Mouse (Mus musculus): ENCODE results near the gene Pdlim1. TPM values are rescaled to one million over a fixed set of nuclear protein-coding genes. Genes with fewer than 3 reads are reported as not detected.

The Pdlim1 gene
- polyA plus RNA-seq, 1 experiment, result 29.5 TPM

DNA sequence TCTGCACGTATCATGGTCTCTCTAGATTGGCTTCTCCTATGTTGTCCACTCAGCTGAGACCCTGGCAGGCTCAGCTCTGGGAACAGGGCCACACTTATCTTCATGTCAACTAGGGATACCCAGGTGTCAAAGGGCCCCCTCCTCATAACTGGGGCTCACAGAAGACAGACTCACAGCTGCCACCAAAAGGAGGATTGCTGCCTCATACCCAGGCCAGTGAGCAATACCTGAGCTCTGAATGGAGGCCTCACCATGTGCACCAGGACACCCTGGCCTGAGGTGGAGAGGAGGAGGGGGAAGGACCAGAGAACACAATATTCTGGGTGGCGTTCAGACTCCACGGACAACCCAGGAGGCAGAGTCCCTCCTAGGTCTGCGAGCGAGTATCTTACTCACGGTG, 22.1 kb upstream of the Pdlim1 start:
- TF ChIP-seq CTCF (IDR thresholded peaks at IDR 0.05; ENCODE audit: extremely low read depth, insufficient read depth, low read length), result no peak
- no peak for TF ChIP-seq POLR2A (IDR thresholded peaks at IDR 0.05; ENCODE audit: extremely low read depth, insufficient read depth, low read length)
- peaks cover 9% of the 10 kb centered on the region; the same call in 1 of the 2 replicates for H3K4me1 ChIP-seq (ENCODE audit: control insufficient read depth, insufficient read depth, low read length)
- no peak overlapping the region for H3K27ac ChIP-seq (ENCODE audit: insufficient read depth, low read length)
- H3K4me3 ChIP-seq (ENCODE audit: insufficient read depth, low read length), result no peak overlapping the region

DNA sequence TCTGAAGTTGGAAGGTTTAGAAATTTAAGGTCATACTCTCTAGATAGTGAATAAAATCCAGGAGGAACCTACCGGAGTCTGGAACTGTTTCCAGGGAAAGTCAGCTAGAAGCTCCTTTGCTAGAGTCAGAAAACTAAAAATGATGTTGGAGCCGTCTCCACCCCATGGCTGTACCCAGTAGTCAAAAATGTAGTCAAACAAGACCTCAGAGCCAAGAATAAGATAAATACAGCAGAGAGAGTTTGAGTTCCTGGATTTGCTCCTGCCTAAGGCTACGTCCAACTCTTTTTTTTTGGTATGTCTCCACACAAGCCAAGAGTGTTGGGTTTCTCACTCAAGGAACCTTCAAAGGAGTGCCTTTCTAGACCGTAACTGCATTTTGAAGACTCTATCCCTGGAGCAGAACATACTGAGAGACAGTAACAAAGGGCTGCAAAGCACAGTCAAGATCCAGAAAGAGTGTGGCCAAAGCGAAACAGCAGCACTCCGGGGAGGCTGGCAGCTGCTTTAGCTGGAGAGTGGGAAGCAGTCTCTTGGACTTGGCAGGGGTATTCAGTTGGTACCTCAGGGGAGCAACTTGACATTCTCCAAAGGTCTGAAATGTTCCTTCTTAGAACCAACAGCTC, 18.6 kb upstream of the Pdlim1 start:
- TF ChIP-seq CTCF (IDR thresholded peaks at IDR 0.05; ENCODE audit: extremely low read depth, insufficient read depth, low read length) (no peak), POLR2A (IDR thresholded peaks at IDR 0.05; ENCODE audit: extremely low read depth, insufficient read depth, low read length) (no peak)
- peaks cover 3% of the 10 kb centered on the region for H3K4me1 ChIP-seq (ENCODE audit: control insufficient read depth, insufficient read depth, low read length)
- peak overlapping the region; percentile 7; the same call in 1 of the 2 replicates for H3K27ac ChIP-seq (ENCODE audit: insufficient read depth, low read length)
- no peak overlapping the region for H3K4me3 ChIP-seq (ENCODE audit: insufficient read depth, low read length)

DNA sequence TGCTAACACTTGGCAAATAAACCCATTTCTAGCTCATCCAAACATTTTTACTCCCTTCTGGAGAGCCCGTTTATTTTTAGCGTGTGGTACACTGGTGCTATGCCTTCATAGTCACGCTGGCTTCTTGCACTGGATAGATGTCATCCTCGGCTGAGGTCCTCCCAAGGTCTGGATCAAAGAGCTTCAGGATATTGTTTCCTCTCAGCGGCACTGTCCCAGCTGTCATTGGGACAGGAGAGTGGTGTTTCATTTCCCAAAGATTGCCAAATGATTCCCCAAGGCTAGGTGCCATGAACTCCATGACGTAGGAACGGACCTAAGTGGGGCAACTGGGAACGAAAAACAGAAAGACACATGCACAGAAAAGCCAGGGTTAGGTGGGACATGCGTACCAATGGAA, 16.8 kb upstream of the Pdlim1 start:
- H3K4me3 ChIP-seq (ENCODE audit: insufficient read depth, low read length), result no peak overlapping the region
- no peak for TF ChIP-seq POLR2A (IDR thresholded peaks at IDR 0.05; ENCODE audit: extremely low read depth, insufficient read depth, low read length)
- H3K4me1 ChIP-seq (ENCODE audit: control insufficient read depth, insufficient read depth, low read length), result peaks cover 3% of the 10 kb centered on the region
- no peak overlapping the region for H3K27ac ChIP-seq (ENCODE audit: insufficient read depth, low read length)

DNA sequence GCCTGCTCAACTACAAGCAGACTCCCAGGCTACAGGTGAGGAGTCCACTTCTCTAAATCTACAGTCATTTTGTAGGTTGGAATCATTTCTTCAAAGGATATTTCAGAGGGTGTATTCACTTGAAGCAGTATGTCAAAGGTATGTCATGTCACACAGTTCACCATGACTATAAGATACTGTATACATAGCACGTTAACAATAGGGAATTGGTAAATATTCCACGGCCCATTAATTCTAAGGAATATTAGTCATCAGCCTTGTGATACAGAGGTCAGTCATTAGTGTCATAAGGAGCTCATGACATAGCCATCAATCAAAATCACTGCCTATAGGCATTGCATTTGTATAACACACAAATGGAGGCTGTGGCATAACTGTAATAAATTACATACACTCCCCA, 13.1 kb upstream of the Pdlim1 start:
- Histone ChIP-seq H3K27ac (ENCODE audit: insufficient read depth, low read length) (no peak overlapping the region), H3K4me1 (ENCODE audit: control insufficient read depth, insufficient read depth, low read length) (no peaks in the 10 kb centered on the region; the same call in 1 of the 2 replicates), H3K4me3 (ENCODE audit: insufficient read depth, low read length) (no peak overlapping the region)
- TF ChIP-seq CTCF (IDR thresholded peaks at IDR 0.05; ENCODE audit: extremely low read depth, insufficient read depth, low read length) (no peak), POLR2A (IDR thresholded peaks at IDR 0.05; ENCODE audit: extremely low read depth, insufficient read depth, low read length) (no peak)

DNA sequence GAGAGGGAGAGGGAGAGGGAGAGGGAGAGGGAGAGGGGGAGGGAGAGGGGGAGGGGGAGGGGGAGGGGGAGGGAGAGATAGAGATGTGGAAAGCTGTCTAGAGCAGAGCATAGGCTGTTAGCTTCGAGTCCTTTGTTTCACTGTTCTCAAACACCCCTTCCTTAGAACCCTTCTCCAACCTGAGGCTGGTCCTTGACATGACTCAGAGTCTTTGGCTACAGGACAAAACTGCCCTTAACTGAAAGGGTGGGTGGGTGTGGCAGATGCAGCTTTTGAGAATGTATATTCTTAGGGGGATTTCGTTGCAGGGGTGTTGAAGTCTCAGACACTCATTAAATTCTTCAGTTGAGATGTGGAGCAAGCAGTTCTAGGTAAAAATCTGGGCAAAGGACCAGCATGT, 11.8 kb upstream of the Pdlim1 start:
- Histone ChIP-seq H3K4me3 (ENCODE audit: insufficient read depth, low read length) (no peak overlapping the region), H3K4me1 (ENCODE audit: control insufficient read depth, insufficient read depth, low read length) (no peaks in the 10 kb centered on the region; the same call in 1 of the 2 replicates), H3K27ac (ENCODE audit: insufficient read depth, low read length) (no peak overlapping the region)
- TF ChIP-seq CTCF (IDR thresholded peaks at IDR 0.05; ENCODE audit: extremely low read depth, insufficient read depth, low read length), result no peak

DNA sequence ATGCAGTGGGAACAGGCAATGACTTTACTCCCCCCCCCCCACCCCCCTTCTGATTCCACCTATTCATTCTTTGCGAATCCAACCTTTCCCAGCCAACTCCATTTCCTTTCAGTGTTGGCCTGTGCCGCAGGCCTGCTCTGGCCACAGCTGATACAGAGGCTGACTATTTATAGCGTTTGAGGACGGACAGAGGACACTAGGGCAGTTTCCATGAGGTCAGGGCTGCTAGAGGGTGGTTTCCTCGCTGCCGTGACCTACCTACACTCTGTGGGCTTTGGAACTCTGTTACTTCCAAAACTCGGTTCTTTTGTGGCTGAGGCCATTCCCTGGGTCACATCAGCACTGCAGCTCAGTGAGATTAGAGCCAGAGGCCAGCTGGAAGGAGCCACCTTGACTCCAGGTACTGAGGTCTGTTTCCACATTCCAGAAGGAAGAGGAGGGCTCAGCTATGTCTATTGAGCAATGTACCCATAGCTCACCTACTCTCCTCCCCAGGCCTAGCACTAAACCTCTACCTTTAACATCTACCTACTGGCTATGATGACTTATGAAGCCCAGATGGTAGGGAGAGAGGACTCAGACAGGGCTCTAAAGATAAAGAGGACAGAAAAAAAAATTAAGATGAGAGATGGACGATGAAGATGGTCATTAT, 6.9 kb upstream of the Pdlim1 start:
- Histone ChIP-seq H3K4me3 (ENCODE audit: insufficient read depth, low read length) (no peak overlapping the region), H3K4me1 (ENCODE audit: control insufficient read depth, insufficient read depth, low read length) (no peaks in the 10 kb centered on the region), H3K27ac (ENCODE audit: insufficient read depth, low read length) (no peak overlapping the region)
- no peak for TF ChIP-seq POLR2A (IDR thresholded peaks at IDR 0.05; ENCODE audit: extremely low read depth, insufficient read depth, low read length)
- no peak for TF ChIP-seq CTCF (IDR thresholded peaks at IDR 0.05; ENCODE audit: extremely low read depth, insufficient read depth, low read length)

DNA sequence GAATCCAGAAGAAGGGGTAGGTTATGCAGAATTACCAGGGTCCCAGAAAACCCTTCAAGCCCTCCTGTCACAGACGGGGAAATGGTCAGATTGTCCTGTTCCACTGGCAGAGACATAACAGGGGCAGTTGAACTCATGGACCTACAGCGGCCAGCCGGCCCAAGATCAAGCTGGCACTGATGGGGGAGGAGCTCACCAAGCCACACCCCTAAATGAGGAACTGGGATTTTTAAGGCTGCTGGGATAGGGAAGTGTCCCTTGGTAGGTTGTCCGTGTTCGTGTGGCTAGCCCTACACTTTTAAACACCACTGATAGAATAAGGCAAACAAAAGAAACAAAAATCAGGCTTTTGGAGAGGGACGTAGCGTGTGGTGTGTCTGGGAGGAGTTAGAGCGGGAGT, 5.9 kb upstream of the Pdlim1 start:
- Histone ChIP-seq H3K27ac (ENCODE audit: insufficient read depth, low read length) (no peak overlapping the region), H3K4me3 (ENCODE audit: insufficient read depth, low read length) (no peak overlapping the region), H3K4me1 (ENCODE audit: control insufficient read depth, insufficient read depth, low read length) (no peaks in the 10 kb centered on the region)
- TF ChIP-seq POLR2A (IDR thresholded peaks at IDR 0.05; ENCODE audit: extremely low read depth, insufficient read depth, low read length) (no peak), CTCF (IDR thresholded peaks at IDR 0.05; ENCODE audit: extremely low read depth, insufficient read depth, low read length) (no peak)

DNA sequence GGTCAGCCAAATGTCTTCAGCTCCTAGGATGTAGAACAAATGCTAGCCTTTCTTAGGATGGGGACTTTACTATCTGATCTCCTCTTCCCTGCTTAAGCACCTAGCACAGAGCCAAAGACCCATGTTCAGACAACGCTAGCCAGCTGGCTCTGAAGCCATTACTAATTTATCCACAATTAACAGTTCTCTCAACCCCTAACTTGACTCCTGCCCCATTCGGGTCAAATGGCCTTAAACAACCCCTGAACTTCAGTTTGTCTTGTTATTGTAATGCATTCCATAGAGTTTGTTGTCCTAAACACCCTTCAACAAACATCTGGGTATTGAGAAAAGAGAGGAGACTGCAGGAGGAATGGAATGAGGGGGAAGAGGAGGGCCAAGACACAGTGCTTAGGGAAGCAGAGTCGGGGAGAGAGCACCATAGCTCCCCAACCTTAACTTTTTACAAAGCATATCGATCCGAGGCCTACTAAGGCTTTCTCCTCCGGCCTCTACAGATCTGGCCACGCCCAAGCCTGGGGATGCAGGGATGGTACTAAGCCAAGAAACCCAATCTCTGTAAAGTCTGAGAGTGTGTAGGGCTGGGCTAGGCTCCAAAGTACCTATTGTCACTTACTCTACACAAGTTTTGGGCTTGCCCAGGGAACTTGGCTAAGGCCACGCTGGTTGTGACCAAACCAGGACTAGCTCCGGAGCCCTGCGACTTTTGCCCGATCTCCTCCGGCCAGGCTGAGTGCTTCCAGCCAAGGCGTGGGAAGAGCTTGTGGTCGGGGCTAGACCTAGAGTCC, 4.0 kb upstream of the Pdlim1 start:
- Histone ChIP-seq H3K4me3 (ENCODE audit: insufficient read depth, low read length) (no peak overlapping the region), H3K27ac (ENCODE audit: insufficient read depth, low read length) (no peak overlapping the region), H3K4me1 (ENCODE audit: control insufficient read depth, insufficient read depth, low read length) (no peaks in the 10 kb centered on the region; the same call in 1 of the 2 replicates)
- TF ChIP-seq POLR2A (IDR thresholded peaks at IDR 0.05; ENCODE audit: extremely low read depth, insufficient read depth, low read length), result no peak
- TF ChIP-seq CTCF (IDR thresholded peaks at IDR 0.05; ENCODE audit: extremely low read depth, insufficient read depth, low read length), result no peak

DNA sequence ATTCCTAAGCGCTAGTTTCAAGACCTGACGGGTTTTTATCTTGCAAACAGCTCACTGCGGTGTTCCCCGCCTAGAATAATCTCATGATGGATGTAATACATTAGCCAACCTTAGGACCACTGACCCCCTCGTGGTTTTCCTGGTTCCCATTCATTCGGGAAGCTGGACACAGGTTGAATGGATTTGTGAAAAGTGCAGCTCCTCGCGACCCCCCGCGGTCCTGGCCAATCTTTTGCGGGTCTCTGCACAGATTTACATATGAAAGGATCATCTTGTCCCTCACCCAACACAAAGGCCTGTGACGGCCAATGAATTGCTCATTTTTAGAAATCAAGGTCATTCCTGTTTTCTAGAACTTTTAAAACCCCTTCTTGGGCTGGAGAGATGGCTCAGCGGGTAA, 1.0 kb upstream of the Pdlim1 start:
- Histone ChIP-seq H3K27ac (ENCODE audit: insufficient read depth, low read length) (no peak overlapping the region), H3K4me1 (ENCODE audit: control insufficient read depth, insufficient read depth, low read length) (no peaks in the 10 kb centered on the region; the same call in 1 of the 2 replicates), H3K4me3 (ENCODE audit: insufficient read depth, low read length) (no peak overlapping the region)
- TF ChIP-seq CTCF (IDR thresholded peaks at IDR 0.05; ENCODE audit: extremely low read depth, insufficient read depth, low read length), result no peak
- no peak for TF ChIP-seq POLR2A (IDR thresholded peaks at IDR 0.05; ENCODE audit: extremely low read depth, insufficient read depth, low read length)
